Mouse (Mus musculus): ENCODE results near the gene Rasl2-9. TPM values are rescaled to one million over a fixed set of nuclear protein-coding genes. Genes with fewer than 3 reads are reported as not detected.
"Not testable (repeated sequence)": the region's sequence is repeated elsewhere in the genome, so short reads cannot be mapped to it uniquely, and the experiment has no call there.

The Rasl2-9 gene
- polyA plus RNA-seq, 1 experiment from 2014 or later = 0.64 TPM

GRCm38 (mm10) chr7:5080010-5080751 lies 45.6 kb downstream of the Rasl2-9 start, which contains the start of gene Epn1:
Epn1 (plus strand) TSS chr7:5080235.
- Histone ChIP-seq H3K27ac (peak within 1 kb of the TSS; percentile 95), H3K4me3 (peak within 1 kb of the TSS; percentile 98), H3K36me3 (peaks cover 58% of the 10 kb centered on the region), H3K4me1 (peaks cover 13% of the 10 kb centered on the region), H3K9ac (peak within 1 kb of the TSS; percentile 98), H3K9me3 (no peaks in the 10 kb centered on the region), H3K4me2 (peak within 1 kb of the TSS; percentile 85), H3K27me3 (no peaks in the 10 kb centered on the region)
- peak; percentile 97 for ATAC-seq (ENCODE audit: borderline replicate concordance, extremely low read depth, low FRiP score, low TSS enrichment)
- WGBS = under 1% methylated on average over 75 of the region's 81 CpGs

- peaks cover 13% of the 10 kb centered on the region for H3K4me1 ChIP-seq
- 26% methylated on average over 7 of the region's 13 CpGs for WGBS
- H3K9ac ChIP-seq, H3K9me3 ChIP-seq, H3K27me3 ChIP-seq: not testable (repeated sequence)
- peaks cover 58% of the 10 kb centered on the region for H3K36me3 ChIP-seq
- peak overlapping the region; percentile 95 for H3K27ac ChIP-seq
- H3K4me2 ChIP-seq = peak overlapping the region; percentile 85
- peak overlapping the region; percentile 98 for H3K4me3 ChIP-seq
- peak; percentile 36 for ATAC-seq (ENCODE audit: borderline replicate concordance, extremely low read depth, low FRiP score, low TSS enrichment)
These were observed 46.3 kb downstream of the Rasl2-9 start for GRCm38 (mm10) chr7:5079365-5080009.

- peaks cover 13% of the 10 kb centered on the region for H3K4me1 ChIP-seq
- H3K9me3 ChIP-seq = no peaks in the 10 kb centered on the region
- no peak overlapping the region for H3K4me3 ChIP-seq
- no peak overlapping the region for H3K27ac ChIP-seq
- ATAC-seq (ENCODE audit: borderline replicate concordance, extremely low read depth, low FRiP score, low TSS enrichment) = no peak
- WGBS = 80% methylated on average over 2 of the region's 2 CpGs
- H3K27me3 ChIP-seq = no peaks in the 10 kb centered on the region
- H3K9ac ChIP-seq = no peak overlapping the region
- H3K36me3 ChIP-seq = peaks cover 69% of the 10 kb centered on the region
- H3K4me2 ChIP-seq = no peak overlapping the region
These were observed 48.8 kb downstream of the Rasl2-9 start for GRCm38 (mm10) chr7:5076931-5077330.

GRCm38 (mm10) chr7:5074984-5075383 lies 50.8 kb downstream of the Rasl2-9 start:
- H3K36me3 ChIP-seq = peaks cover 87% of the 10 kb centered on the region
- no peak for ATAC-seq (ENCODE audit: borderline replicate concordance, extremely low read depth, low FRiP score, low TSS enrichment)
- H3K9ac ChIP-seq = no peak overlapping the region
- H3K4me2 ChIP-seq = no peak overlapping the region
- no peaks in the 10 kb centered on the region for H3K27me3 ChIP-seq
- no peak overlapping the region for H3K27ac ChIP-seq
- no peak overlapping the region for H3K4me3 ChIP-seq
- no peaks in the 10 kb centered on the region for H3K4me1 ChIP-seq
- WGBS = 90% methylated on average over 5 of the region's 5 CpGs
- no peaks in the 10 kb centered on the region for H3K9me3 ChIP-seq

Small RNA genes within 50 kb of the gene (microRNA-seq; reads per million reads assigned to microRNA genes)
- not detected for gene Gm26217

Other genes with a start within 250 kb of the Rasl2-9 start
- gene Isoc2a, start 248.8 kb downstream of the Rasl2-9 start, polyA plus RNA-seq (2015; fragmentation: Nextera tagmentation; extraction: Ambion mirVana) = 0.63 and 0.81 TPM in 2 replicates
- gene Gm36210, start 219.4 kb downstream of the Rasl2-9 start, polyA plus RNA-seq (2015; fragmentation: Nextera tagmentation; extraction: Ambion mirVana) = 0.16 TPM in 1 of 2 replicates, not detected in the other
- 3.2 and 3.4 TPM in 2 replicates for gene Zfp628, start 210.7 kb downstream of the Rasl2-9 start, polyA plus RNA-seq (2015; fragmentation: Nextera tagmentation; extraction: Ambion mirVana)
- 2.8 and 3.7 TPM in 2 replicates for gene Nat14, start 203.9 kb downstream of the Rasl2-9 start, polyA plus RNA-seq (2015; fragmentation: Nextera tagmentation; extraction: Ambion mirVana)
- gene Ssc5d, start 200.2 kb downstream of the Rasl2-9 start, polyA plus RNA-seq (2015; fragmentation: Nextera tagmentation; extraction: Ambion mirVana) = 1.6 and 2.2 TPM in 2 replicates
- 0.39 and 1.2 TPM in 2 replicates for gene Sbk2, start 161.5 kb downstream of the Rasl2-9 start, polyA plus RNA-seq (2015; fragmentation: Nextera tagmentation; extraction: Ambion mirVana)
- gene Sbk3, start 154.8 kb downstream of the Rasl2-9 start, polyA plus RNA-seq (2015; fragmentation: Nextera tagmentation; extraction: Ambion mirVana) = 0.52 and 0.77 TPM in 2 replicates
- gene Zfp579, start 129.8 kb downstream of the Rasl2-9 start, polyA plus RNA-seq (2015; fragmentation: Nextera tagmentation; extraction: Ambion mirVana) = 31.5 and 32.0 TPM in 2 replicates
- 15.8 TPM in 2 replicates for gene Zfp524, start 111.5 kb downstream of the Rasl2-9 start, polyA plus RNA-seq (2015; fragmentation: Nextera tagmentation; extraction: Ambion mirVana)
- 45.5 and 47.3 TPM in 2 replicates for gene Fiz1, start 111.3 kb downstream of the Rasl2-9 start, polyA plus RNA-seq (2015; fragmentation: Nextera tagmentation; extraction: Ambion mirVana)
- gene Gm44973, start 110.5 kb downstream of the Rasl2-9 start, polyA plus RNA-seq (2015; fragmentation: Nextera tagmentation; extraction: Ambion mirVana) = 1.2 TPM in 1 of 2 replicates, not detected in the other
- 6.4 and 6.7 TPM in 2 replicates for gene Zfp865, start 105.6 kb downstream of the Rasl2-9 start, polyA plus RNA-seq (2015; fragmentation: Nextera tagmentation; extraction: Ambion mirVana)
- 7.0 and 7.6 TPM in 2 replicates for gene Ccdc106, start 105.4 kb downstream of the Rasl2-9 start, polyA plus RNA-seq (2015; fragmentation: Nextera tagmentation; extraction: Ambion mirVana)
- gene 4632433K11Rik, start 91.8 kb downstream of the Rasl2-9 start, polyA plus RNA-seq (2015; fragmentation: Nextera tagmentation; extraction: Ambion mirVana) = not detected in 2 replicates
- 4.9 and 5.0 TPM in 2 replicates for gene Zfp784, start 87.5 kb downstream of the Rasl2-9 start, polyA plus RNA-seq (2015; fragmentation: Nextera tagmentation; extraction: Ambion mirVana)
- 29.2 and 30.0 TPM in 2 replicates for gene Zfp580, start 74.4 kb downstream of the Rasl2-9 start, polyA plus RNA-seq (2015; fragmentation: Nextera tagmentation; extraction: Ambion mirVana)
- 147 and 150 TPM in 2 replicates for gene U2af2, start 63.8 kb downstream of the Rasl2-9 start, polyA plus RNA-seq (2015; fragmentation: Nextera tagmentation; extraction: Ambion mirVana)
- gene Epn1, start 45.7 kb downstream of the Rasl2-9 start, polyA plus RNA-seq (2015; fragmentation: Nextera tagmentation; extraction: Ambion mirVana) = 55.1 and 60.5 TPM in 2 replicates
- not detected in 2 replicates for gene Rfpl4, start 9.0 kb downstream of the Rasl2-9 start, polyA plus RNA-seq (2015; fragmentation: Nextera tagmentation; extraction: Ambion mirVana)
- gene Vmn1r55, start 23.7 kb upstream of the Rasl2-9 start, polyA plus RNA-seq (2015; fragmentation: Nextera tagmentation; extraction: Ambion mirVana) = not detected in 2 replicates
- gene Vmn1r56, start 70.8 kb upstream of the Rasl2-9 start, polyA plus RNA-seq (2015; fragmentation: Nextera tagmentation; extraction: Ambion mirVana) = not detected in 2 replicates
- not detected in 2 replicates for gene Vmn1r57, start 92.5 kb upstream of the Rasl2-9 start, polyA plus RNA-seq (2015; fragmentation: Nextera tagmentation; extraction: Ambion mirVana)
- not detected in 2 replicates for gene Gm5065, start 224.6 kb upstream of the Rasl2-9 start, polyA plus RNA-seq (2015; fragmentation: Nextera tagmentation; extraction: Ambion mirVana)
- gene Nlrp2, start 225.1 kb upstream of the Rasl2-9 start, polyA plus RNA-seq (2015; fragmentation: Nextera tagmentation; extraction: Ambion mirVana) = not detected in 2 replicates